Mouse (Mus musculus): ENCODE measurements around the gene Rab5b. TPM values are rescaled to one million over a fixed set of nuclear protein-coding genes. Genes with fewer than 3 reads are reported as not detected.
"Not testable (repeated sequence)": the region's sequence is repeated elsewhere in the genome, so short reads cannot be mapped to it uniquely, and the experiment has no call there.

Rab5b gene
- polyA plus RNA-seq, 1 experiment from 2014 or later = 74.7 TPM

DNA sequence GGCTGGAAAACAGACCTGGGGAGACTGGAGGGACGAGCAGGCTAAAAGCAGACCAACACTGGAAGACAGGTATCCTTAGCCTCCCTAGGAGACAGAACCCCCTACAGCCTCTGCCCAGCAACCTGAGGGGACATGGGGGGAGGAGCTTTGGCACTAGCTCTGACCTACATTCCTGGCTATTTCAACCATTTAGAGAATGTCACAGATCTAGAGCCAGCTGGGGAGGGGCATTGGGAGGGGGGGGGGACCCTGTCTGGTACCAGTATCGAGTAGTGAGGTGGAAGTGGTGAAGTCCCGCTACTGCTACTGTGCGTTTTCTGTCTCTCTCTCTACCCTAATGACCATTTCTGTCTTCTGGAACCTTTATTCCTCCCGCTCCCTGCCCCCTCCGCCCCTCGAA is 54.2 kb downstream of the Rab5b start:
- H3K9me3 ChIP-seq (ENCODE audit: control insufficient read depth, low read length) = no peaks in the 10 kb centered on the region
- WGBS = 63% methylated on average over 7 of the region's 7 CpGs
- no peaks in the 10 kb centered on the region for H3K27me3 ChIP-seq (replicated peaks; ENCODE audit: control insufficient read depth, insufficient read depth, low read length)
- peaks cover 17% of the 10 kb centered on the region for H3K4me1 ChIP-seq (ENCODE audit: control insufficient read depth, insufficient read depth, low read length)
- H3K4me3 ChIP-seq (ENCODE audit: low read depth, low read length) = no peak overlapping the region
- ATAC-seq (ENCODE audit: low read depth) = no peak
- DNase-seq (ENCODE audit: low spot score) = no peak
- no peak overlapping the region for H3K27ac ChIP-seq (replicated peaks; ENCODE audit: low read depth, low read length)
- no peak overlapping the region for H3K4me2 ChIP-seq (ENCODE audit: low read depth, low read length)
- H3K36me3 ChIP-seq (ENCODE audit: control insufficient read depth, insufficient read depth, low read length) = peaks cover 23% of the 10 kb centered on the region
- H3K9ac ChIP-seq (ENCODE audit: low read depth, low read length) = no peak overlapping the region

GRCm38 (mm10) chr10:128640891-128641290 is 55.2 kb downstream of the Rab5b start:
- H3K36me3 ChIP-seq (ENCODE audit: control insufficient read depth, insufficient read depth, low read length) = peaks cover 30% of the 10 kb centered on the region
- ATAC-seq (ENCODE audit: low read depth) = no peak

GRCm38 (mm10) chr10:128639999-128640398 is 56.1 kb downstream of the Rab5b start:
- H3K9me3 ChIP-seq (ENCODE audit: control insufficient read depth, low read length) = no peaks in the 10 kb centered on the region
- H3K4me3 ChIP-seq (ENCODE audit: low read depth, low read length) = no peak overlapping the region
- H3K36me3 ChIP-seq (ENCODE audit: control insufficient read depth, insufficient read depth, low read length) = peaks cover 38% of the 10 kb centered on the region
- WGBS = 89% methylated on average over 14 of the region's 14 CpGs
- ATAC-seq (ENCODE audit: low read depth) = no peak
- no peak for DNase-seq (ENCODE audit: low spot score)
- no peaks in the 10 kb centered on the region for H3K27me3 ChIP-seq (replicated peaks; ENCODE audit: control insufficient read depth, insufficient read depth, low read length)
- H3K4me2 ChIP-seq (ENCODE audit: low read depth, low read length) = no peak overlapping the region
- H3K4me1 ChIP-seq (ENCODE audit: control insufficient read depth, insufficient read depth, low read length) = peaks cover 6% of the 10 kb centered on the region
- no peak overlapping the region for H3K27ac ChIP-seq (replicated peaks; ENCODE audit: low read depth, low read length)
- H3K9ac ChIP-seq (ENCODE audit: low read depth, low read length) = no peak overlapping the region

More at GRCm38 (mm10) chr10:128640891-128641290, 55.2 kb downstream of the Rab5b start:
- H3K4me2 ChIP-seq (ENCODE audit: low read depth, low read length) = no peak overlapping the region
- H3K4me3 ChIP-seq (ENCODE audit: low read depth, low read length) = no peak overlapping the region
- no peaks in the 10 kb centered on the region for H3K9me3 ChIP-seq (ENCODE audit: control insufficient read depth, low read length)
- WGBS = 92% methylated on average over 15 of the region's 15 CpGs
- no peak for DNase-seq (ENCODE audit: low spot score)
- no peaks in the 10 kb centered on the region for H3K27me3 ChIP-seq (replicated peaks; ENCODE audit: control insufficient read depth, insufficient read depth, low read length)
- H3K27ac ChIP-seq (replicated peaks; ENCODE audit: low read depth, low read length) = no peak overlapping the region
- no peak overlapping the region for H3K9ac ChIP-seq (ENCODE audit: low read depth, low read length)
- peaks cover 10% of the 10 kb centered on the region for H3K4me1 ChIP-seq (ENCODE audit: control insufficient read depth, insufficient read depth, low read length)

GRCm38 (mm10) chr10:128637011-128637410 is 59.1 kb downstream of the Rab5b start:
- H3K27me3 ChIP-seq (replicated peaks; ENCODE audit: control insufficient read depth, insufficient read depth, low read length) = no peaks in the 10 kb centered on the region
- DNase-seq (ENCODE audit: low spot score) (no peak), ATAC-seq (ENCODE audit: low read depth) (no peak)
- 20% methylated on average over 11 of the region's 11 CpGs for WGBS
- peaks cover 50% of the 10 kb centered on the region for H3K36me3 ChIP-seq (ENCODE audit: control insufficient read depth, insufficient read depth, low read length)
- H3K4me3 ChIP-seq (ENCODE audit: low read depth, low read length) = no peak overlapping the region
- no peak overlapping the region for H3K27ac ChIP-seq (replicated peaks; ENCODE audit: low read depth, low read length)
- no peaks in the 10 kb centered on the region for H3K9me3 ChIP-seq (ENCODE audit: control insufficient read depth, low read length)
- H3K4me1 ChIP-seq (ENCODE audit: control insufficient read depth, insufficient read depth, low read length) = no peaks in the 10 kb centered on the region
- peak overlapping the region; percentile 20; the same call in 1 of the 2 replicates for H3K4me2 ChIP-seq (ENCODE audit: low read depth, low read length)
- no peak overlapping the region for H3K9ac ChIP-seq (ENCODE audit: low read depth, low read length)

- no peak for DNase-seq (ENCODE audit: low spot score)
- Histone ChIP-seq H3K9ac (ENCODE audit: low read depth, low read length) (no peak overlapping the region), H3K27ac (replicated peaks; ENCODE audit: low read depth, low read length) (no peak overlapping the region), H3K4me3 (ENCODE audit: low read depth, low read length) (no peak overlapping the region), H3K36me3 (ENCODE audit: control insufficient read depth, insufficient read depth, low read length) (peaks cover 50% of the 10 kb centered on the region), H3K27me3 (replicated peaks; ENCODE audit: control insufficient read depth, insufficient read depth, low read length) (no peaks in the 10 kb centered on the region), H3K4me2 (ENCODE audit: low read depth, low read length) (peak overlapping the region; percentile 20; the same call in 1 of the 2 replicates), H3K4me1 (ENCODE audit: control insufficient read depth, insufficient read depth, low read length) (no peaks in the 10 kb centered on the region), H3K9me3 (ENCODE audit: control insufficient read depth, low read length) (no peaks in the 10 kb centered on the region)
- WGBS = 56% methylated on average over 6 of the region's 6 CpGs
- ATAC-seq (ENCODE audit: low read depth) = no peak
Measured at GRCm38 (mm10) chr10:128636561-128636960, 59.5 kb downstream of the Rab5b start.

GRCm38 (mm10) chr10:128635697-128636096 is 60.4 kb downstream of the Rab5b start:
- H3K4me3 ChIP-seq (ENCODE audit: low read depth, low read length) = no peak overlapping the region
- H3K4me2 ChIP-seq (ENCODE audit: low read depth, low read length) = no peak overlapping the region
- no peaks in the 10 kb centered on the region for H3K9me3 ChIP-seq (ENCODE audit: control insufficient read depth, low read length)
- no peak for DNase-seq (ENCODE audit: low spot score)
- no peak overlapping the region for H3K27ac ChIP-seq (replicated peaks; ENCODE audit: low read depth, low read length)
- H3K4me1 ChIP-seq (ENCODE audit: control insufficient read depth, insufficient read depth, low read length) = no peaks in the 10 kb centered on the region
- no peaks in the 10 kb centered on the region for H3K27me3 ChIP-seq (replicated peaks; ENCODE audit: control insufficient read depth, insufficient read depth, low read length)
- WGBS = 96% methylated on average over 13 of the region's 13 CpGs
- no peak for ATAC-seq (ENCODE audit: low read depth)
- H3K9ac ChIP-seq (ENCODE audit: low read depth, low read length) = no peak overlapping the region
- H3K36me3 ChIP-seq (ENCODE audit: control insufficient read depth, insufficient read depth, low read length) = peaks cover 47% of the 10 kb centered on the region

GRCm38 (mm10) chr10:128631571-128631970 is 64.5 kb downstream of the Rab5b start:
- no peaks in the 10 kb centered on the region for H3K27me3 ChIP-seq (replicated peaks; ENCODE audit: control insufficient read depth, insufficient read depth, low read length)
- H3K4me2 ChIP-seq (ENCODE audit: low read depth, low read length) = no peak overlapping the region
- H3K9ac ChIP-seq (ENCODE audit: low read depth, low read length) = no peak overlapping the region
- H3K4me1 ChIP-seq (ENCODE audit: control insufficient read depth, insufficient read depth, low read length) = no peaks in the 10 kb centered on the region
- no peak for ATAC-seq (ENCODE audit: low read depth)
- H3K9me3 ChIP-seq (ENCODE audit: control insufficient read depth, low read length) = no peaks in the 10 kb centered on the region
- no peak overlapping the region for H3K27ac ChIP-seq (replicated peaks; ENCODE audit: low read depth, low read length)
- DNase-seq (ENCODE audit: low spot score) = no peak
- peaks cover 28% of the 10 kb centered on the region for H3K36me3 ChIP-seq (ENCODE audit: control insufficient read depth, insufficient read depth, low read length)
- no peak overlapping the region for H3K4me3 ChIP-seq (ENCODE audit: low read depth, low read length)
- 22% methylated on average over 6 of the region's 6 CpGs for WGBS

DNA sequence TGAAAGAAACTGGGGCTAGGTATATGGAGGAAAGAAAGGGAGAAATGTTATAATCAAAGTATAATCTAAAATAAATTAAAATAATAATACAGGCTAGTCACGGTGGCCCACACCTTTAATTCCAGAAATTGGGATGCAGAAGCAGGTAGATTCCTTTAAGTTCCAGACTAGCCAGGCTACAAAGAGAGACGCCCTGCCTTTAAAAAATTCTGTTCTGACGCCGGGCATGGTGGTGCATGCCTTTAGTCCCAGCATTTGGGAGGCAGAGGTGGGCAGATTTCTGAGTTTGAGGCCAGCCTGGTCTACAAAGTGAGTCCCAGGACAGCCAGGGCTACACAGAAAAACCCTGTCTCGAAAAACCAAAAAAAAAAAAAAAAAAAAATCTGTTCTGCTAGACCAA is 65.8 kb downstream of the Rab5b start:
- H3K27ac ChIP-seq (replicated peaks; ENCODE audit: low read depth, low read length); ATAC-seq (ENCODE audit: low read depth): not testable (repeated sequence)
- WGBS = 71% methylated on average over 5 of the region's 5 CpGs

GRCm38 (mm10) chr10:128629746-128630145 is 66.3 kb downstream of the Rab5b start:
- H3K4me1 ChIP-seq (ENCODE audit: control insufficient read depth, insufficient read depth, low read length) = peaks cover 6% of the 10 kb centered on the region; the same call in 1 of the 2 replicates
- no peaks in the 10 kb centered on the region for H3K9me3 ChIP-seq (ENCODE audit: control insufficient read depth, low read length)
- peaks cover 18% of the 10 kb centered on the region for H3K36me3 ChIP-seq (ENCODE audit: control insufficient read depth, insufficient read depth, low read length)
- H3K4me3 ChIP-seq (ENCODE audit: low read depth, low read length) = no peak overlapping the region
- ATAC-seq (ENCODE audit: low read depth) (no peak), DNase-seq (ENCODE audit: low spot score) (no peak)
- no peak overlapping the region for H3K9ac ChIP-seq (ENCODE audit: low read depth, low read length)
- H3K27me3 ChIP-seq (replicated peaks; ENCODE audit: control insufficient read depth, insufficient read depth, low read length) = no peaks in the 10 kb centered on the region
- H3K4me2 ChIP-seq (ENCODE audit: low read depth, low read length) = no peak overlapping the region
- WGBS = 64% methylated on average over 2 of the region's 2 CpGs
- no peak overlapping the region for H3K27ac ChIP-seq (replicated peaks; ENCODE audit: low read depth, low read length)

More for the DNA sequence above, 65.8 kb downstream of the Rab5b start:
- H3K27me3 ChIP-seq (replicated peaks; ENCODE audit: control insufficient read depth, insufficient read depth, low read length); H3K4me2 ChIP-seq (ENCODE audit: low read depth, low read length); H3K4me1 ChIP-seq (ENCODE audit: control insufficient read depth, insufficient read depth, low read length); H3K9ac ChIP-seq (ENCODE audit: low read depth, low read length); DNase-seq (ENCODE audit: low spot score); H3K4me3 ChIP-seq (ENCODE audit: low read depth, low read length); H3K9me3 ChIP-seq (ENCODE audit: control insufficient read depth, low read length): not testable (repeated sequence)
- H3K36me3 ChIP-seq (ENCODE audit: control insufficient read depth, insufficient read depth, low read length) = peaks cover 19% of the 10 kb centered on the region
